Mouse (Mus musculus): ENCODE measurements at regions not wholly inside any gene's neighbourhood (a gene's known extent, or its start where the extent isn't known, plus 50 kb on each side); places are given as distances from the start of the nearest gene placed in this dataset.

- TF ChIP-seq CTCF (IDR thresholded peaks at IDR 0.05; ENCODE audit: low read depth, low read length) (no peak), POLR2A (IDR thresholded peaks at IDR 0.05; ENCODE audit: extremely low read depth, insufficient read depth, low read length) (no peak)
Measured at GRCm38 (mm10) chr5:50457621-50458020, 398.8 kb upstream of the Adgra3 start.

All from liver, adult 2 months (tissue).